Mouse (Mus musculus): ENCODE results near the gene Tubg1.

Tubg1 gene

DNA sequence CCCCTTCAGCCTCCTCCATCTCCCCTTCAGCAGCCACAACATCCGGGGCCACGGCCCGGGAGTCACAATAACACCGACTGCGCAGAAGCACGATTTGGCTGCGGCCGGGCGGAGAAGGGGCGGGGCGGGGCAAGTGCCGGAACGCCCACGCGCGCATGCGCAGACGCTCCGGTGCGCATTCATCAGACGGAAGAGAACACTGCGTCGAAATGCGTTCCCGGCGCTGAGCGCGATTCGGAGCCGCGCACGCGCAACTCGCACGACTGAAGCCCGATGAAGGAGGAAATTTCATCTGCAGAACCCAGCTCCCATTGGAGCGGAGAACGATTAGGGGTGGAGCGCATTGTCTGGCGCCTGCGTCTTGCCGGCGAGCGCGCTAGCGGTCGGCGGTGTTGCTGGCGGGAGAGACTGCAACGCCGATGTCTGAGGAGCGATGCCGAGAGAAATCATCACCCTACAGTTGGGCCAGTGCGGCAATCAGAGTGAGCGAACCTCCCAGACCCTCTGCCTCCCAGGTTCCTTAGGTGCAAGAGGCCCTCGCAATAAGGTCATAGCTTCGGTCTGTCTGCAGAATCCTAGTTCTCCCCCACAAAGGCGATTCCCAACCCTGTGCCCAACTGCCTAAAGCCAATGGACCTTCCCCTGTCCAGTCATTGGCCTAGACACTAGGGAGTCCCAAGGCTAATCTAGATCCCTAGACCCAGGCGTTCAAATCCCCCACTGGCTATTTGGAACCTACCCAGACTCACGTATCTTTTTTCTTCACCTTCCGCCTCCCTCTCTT, at the start of gene Tubg1, which contains the start of gene Retreg3:
Tubg1 (plus strand) TSS at position 178 of the 784 bp plus-strand sequence.
Retreg3 (minus strand) TSS at position 133 of the 784 bp plus-strand sequence.
- peak; percentile 100 for DNase-seq (ENCODE audit: low spot score)

GRCm38 (mm10) chr11:101070189-101070527, 49.6 kb upstream of the Tubg1 start:
- no peak for DNase-seq (ENCODE audit: low spot score)

- DNase-seq (ENCODE audit: low spot score), result no peak
These were observed 48.8 kb upstream of the Tubg1 start for GRCm38 (mm10) chr11:101070987-101071386.

DNA sequence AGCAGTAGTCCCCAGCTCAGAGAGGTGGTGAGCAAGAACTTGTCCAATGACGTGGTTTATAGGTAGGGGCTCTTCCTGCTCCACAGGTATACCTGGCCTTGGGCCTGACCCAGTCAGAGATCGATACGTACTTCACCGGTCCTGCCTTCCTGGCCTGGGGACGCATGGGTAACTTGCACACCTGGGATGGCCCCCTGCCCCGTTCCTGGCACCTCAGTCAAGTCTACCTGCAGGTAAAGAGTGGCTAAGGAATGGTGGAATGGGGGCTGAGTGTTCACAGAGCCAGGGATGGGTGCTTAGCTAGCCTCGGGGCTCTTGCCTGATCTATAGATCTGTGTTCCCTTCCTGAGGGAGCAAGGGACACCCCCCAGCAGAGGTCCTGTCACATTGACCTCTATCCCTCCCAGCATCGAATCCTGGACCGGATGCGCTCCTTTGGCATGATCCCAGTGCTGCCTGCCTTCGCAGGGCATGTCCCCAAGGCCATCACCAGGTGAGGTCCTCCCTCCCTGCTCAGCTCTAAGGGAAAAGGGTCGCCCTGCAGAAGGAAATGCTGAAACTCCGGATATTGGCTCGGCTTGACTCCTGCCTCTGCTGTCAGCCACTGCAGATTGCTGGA, 47.8 kb upstream of the Tubg1 start:
- no peak for DNase-seq (ENCODE audit: low spot score)

- DNase-seq (ENCODE audit: low spot score), result no peak
These were observed 41.6 kb upstream of the Tubg1 start, which contains the start of gene Hsd17b1 for GRCm38 (mm10) chr11:101078121-101078520. Hsd17b1 (plus strand) TSS chr11:101078411.

- no peak for DNase-seq (ENCODE audit: low spot score)
These were observed 40.0 kb upstream of the Tubg1 start for GRCm38 (mm10) chr11:101079746-101080145.

- no peak for DNase-seq (ENCODE audit: low spot score)
These were observed 39.3 kb upstream of the Tubg1 start for GRCm38 (mm10) chr11:101080421-101080820.

- DNase-seq (ENCODE audit: low spot score), result no peak
These were observed 38.1 kb upstream of the Tubg1 start for GRCm38 (mm10) chr11:101081659-101082058.

DNA sequence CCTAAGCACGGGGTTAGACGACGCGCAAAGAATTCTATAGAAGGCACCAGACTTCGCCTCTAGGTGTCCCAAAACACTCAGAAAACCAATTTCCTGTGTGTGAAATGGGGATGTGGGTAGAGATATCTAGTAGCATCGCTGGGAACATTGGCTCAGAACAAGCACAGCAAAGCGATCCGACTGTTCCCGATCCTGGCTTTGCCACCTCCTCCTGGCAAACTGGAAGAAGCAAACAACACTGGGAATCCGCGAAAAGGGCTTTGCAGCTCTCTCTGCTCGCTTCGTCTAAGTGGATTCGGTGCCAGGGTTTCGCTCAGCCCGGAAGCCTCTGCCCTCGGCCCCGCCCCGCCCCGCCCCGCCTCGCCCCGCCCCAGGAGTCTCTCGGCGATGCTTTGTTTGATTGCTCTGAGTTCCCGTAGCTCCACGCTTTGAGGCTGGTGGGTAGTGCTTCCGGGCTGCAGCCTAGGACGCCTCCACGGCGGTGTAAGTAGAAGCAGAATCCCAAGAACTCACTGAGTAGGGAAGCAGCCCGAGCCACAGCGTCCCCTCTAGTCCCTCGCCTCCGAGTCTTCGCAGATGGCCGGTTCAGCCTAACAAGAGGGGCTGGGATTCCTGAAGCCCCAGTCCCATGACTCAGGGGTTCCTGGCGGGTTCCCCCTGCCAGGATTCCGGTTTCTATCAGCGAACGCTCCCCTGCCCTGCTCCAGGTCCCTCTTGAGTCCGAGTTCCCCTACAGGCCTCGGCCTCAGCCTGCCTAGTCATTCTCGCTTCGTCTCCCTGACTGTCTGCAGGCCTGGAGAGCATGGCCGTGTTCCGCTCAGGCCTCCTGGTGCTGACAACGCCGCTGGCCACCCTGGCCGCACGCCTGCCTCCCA, 37.3 kb upstream of the Tubg1 start, which contains the start of gene Coasy:
Coasy (plus strand) TSS at position 358 of the 875 bp plus-strand sequence.
- DNase-seq (ENCODE audit: low spot score), result peak; percentile 92

- DNase-seq (ENCODE audit: low spot score), result no peak
These were observed 36.5 kb upstream of the Tubg1 start for GRCm38 (mm10) chr11:101083083-101083697.

DNA sequence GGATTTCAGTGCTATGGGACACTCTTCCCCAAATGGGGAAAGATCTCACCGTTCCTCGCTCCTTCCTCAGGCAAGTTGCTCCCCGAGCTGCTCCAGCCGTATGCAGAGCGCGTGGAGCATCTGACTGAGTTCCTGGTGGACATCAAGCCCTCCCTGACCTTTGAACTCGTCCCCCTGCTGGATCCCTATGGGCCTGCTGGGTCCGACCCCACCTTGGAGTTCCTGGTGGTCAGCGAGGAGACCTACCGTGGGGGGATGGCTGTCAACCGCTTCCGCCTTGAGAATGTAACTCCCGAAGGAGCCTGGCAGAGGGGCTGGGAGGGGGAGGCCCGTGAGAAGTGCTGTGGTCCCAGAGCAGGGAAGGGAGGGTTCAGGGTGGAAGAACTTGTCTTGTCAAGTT, 35.5 kb upstream of the Tubg1 start:
- DNase-seq (ENCODE audit: low spot score), result no peak

GRCm38 (mm10) chr11:101084811-101085210, 34.9 kb upstream of the Tubg1 start:
- DNase-seq (ENCODE audit: low spot score), result no peak

- DNase-seq (ENCODE audit: low spot score), result no peak
These were observed 34.0 kb upstream of the Tubg1 start for GRCm38 (mm10) chr11:101085617-101086322.

- no peak for DNase-seq (ENCODE audit: low spot score)
These were observed 33.4 kb upstream of the Tubg1 start for GRCm38 (mm10) chr11:101086323-101086674.

- peak; percentile 95 for DNase-seq (ENCODE audit: low spot score)
These were observed 32.7 kb upstream of the Tubg1 start, which contains the start of gene Mlx for GRCm38 (mm10) chr11:101086756-101087681. Mlx (plus strand) TSS chr11:101087277.

- no peak for DNase-seq (ENCODE audit: low spot score)
These were observed 32.1 kb upstream of the Tubg1 start for GRCm38 (mm10) chr11:101087682-101088055.

DNA sequence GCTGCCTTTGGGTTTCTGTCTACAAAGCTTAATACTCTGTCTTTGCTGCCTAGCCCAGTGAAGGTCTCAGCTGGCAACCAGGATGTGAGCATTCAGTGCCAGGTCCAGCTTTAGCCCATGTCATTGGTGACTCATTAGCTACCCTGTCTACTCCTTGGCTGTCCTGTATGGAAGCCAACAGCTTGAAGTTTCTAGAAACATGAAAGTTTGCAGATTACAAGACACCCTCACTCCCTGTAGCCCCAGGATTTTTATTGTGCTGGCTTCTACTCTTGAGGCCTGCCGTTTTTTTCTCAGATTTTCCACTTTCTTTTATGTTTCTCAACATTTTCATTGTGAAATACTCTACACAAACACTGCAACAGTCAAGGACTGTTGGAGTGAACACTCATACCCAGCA, 29.8 kb upstream of the Tubg1 start:
- no peak for DNase-seq (ENCODE audit: low spot score)

DNA sequence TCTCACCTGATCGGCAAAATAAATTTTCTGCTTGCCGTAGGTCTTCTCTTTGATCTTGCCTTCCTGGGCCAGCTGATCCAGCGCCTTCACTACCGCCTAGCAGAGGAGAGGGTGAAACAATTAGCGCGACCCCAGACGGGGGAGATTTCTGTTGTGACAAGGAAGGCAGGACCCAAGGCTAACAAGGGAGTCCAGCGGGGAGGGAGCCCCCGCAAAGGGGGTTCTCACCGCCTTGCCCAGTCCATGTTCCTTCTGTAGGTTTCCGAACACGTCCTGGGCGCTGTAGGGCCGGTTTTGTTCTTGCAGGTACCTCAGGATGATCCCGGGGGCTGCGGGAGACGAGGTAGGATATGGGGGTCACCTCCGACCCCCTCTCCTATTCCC, 24.8 kb upstream of the Tubg1 start:
- no peak for DNase-seq (ENCODE audit: low spot score)

GRCm38 (mm10) chr11:101095314-101096024, 24.3 kb upstream of the Tubg1 start, which contains the start of gene Psmc3ip:
Psmc3ip (minus strand) TSS chr11:101095436.
- DNase-seq (ENCODE audit: low spot score), result peak; percentile 97

DNA sequence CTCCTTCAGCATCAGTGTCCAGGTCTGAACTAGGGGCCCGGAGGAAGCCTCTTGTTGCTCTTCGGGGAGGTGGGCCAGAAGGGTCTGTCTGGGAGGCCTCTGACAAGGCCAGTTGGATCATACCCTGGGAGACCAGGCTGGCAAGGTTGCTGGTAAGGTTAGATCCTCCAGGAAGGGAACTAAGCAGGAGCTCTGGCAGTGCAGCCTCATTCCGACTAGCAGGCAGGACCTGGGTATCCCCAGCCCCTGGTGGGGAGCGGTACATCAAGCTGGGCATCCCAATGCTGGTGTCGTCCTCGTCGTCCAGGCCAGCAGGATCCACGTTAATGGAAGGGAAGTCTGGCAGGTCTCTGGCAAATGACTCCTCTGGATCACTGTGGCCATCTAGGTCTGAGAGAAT, 21.5 kb upstream of the Tubg1 start:
- no peak for DNase-seq (ENCODE audit: low spot score)

Measured in retina, embryonic 14.5 days (tissue).